In the genomic region with DNA sequence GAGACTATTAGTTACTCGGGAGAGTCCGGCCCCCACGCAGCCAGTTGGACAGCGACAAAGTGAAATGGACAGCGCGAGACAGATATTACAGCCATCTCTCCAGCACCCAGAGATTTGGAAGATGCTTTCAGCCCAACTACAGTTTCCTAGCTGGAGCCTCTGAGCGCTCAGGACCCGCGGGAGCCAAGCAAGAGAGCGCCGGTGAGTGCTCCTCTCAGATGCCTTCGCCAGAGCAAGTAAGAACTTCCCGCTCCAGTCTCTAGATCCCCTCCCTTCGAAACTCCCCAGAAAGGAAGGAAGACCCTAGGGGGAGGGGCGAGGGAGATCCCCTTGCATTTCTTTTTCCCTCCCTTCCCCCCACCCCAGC, we compare ENCODE assay signal across 10 mouse cellular contexts. TPM values are rescaled to one million over a fixed set of nuclear protein-coding genes. Genes with fewer than 3 reads are reported as not detected.
A peak's percentile ranks its signal among the peaks of the same experiment; 100 is the strongest.
DNase-seq lines count a peak whose midpoint lies in the region; ATAC-seq and TF ChIP-seq lines count a peak whose summit lies in the region.
"Had no signal": no experiment of that assay in that cellular context is flagged by ENCODE, and none has a peak within 500 bp of the region (broad histone marks: within the 10 kb centered on the region; RNA-seq: fewer than 3 reads in every experiment).

No protein-coding gene starts in this region.

- peak overlapping the region; percentile 6 for H3K4me3 ChIP-seq in cerebellum, adult 2 months (replicated peaks; ENCODE audit: insufficient read depth, low read depth, low read length)

- TF ChIP-seq CTCF in cerebellum, adult 2 months (IDR thresholded peaks at IDR 0.05; ENCODE audit: borderline replicate concordance, insufficient read depth, low read depth, low read length) = no peak

- H3K27me3 ChIP-seq in cerebellum, adult 2 months (ENCODE audit: control insufficient read depth, insufficient read depth, low read length) = peaks cover 3% of the 10 kb centered on the region; the same call in 1 of the 2 replicates

- H3K27ac ChIP-seq in cerebellum, adult 2 months (ENCODE audit: insufficient read depth, low read length) = no peak overlapping the region
- H3K27ac ChIP-seq: liver, embryonic 14.5 days had no signal

- WGBS in cerebellum, adult 2 months = under 1% methylated on average over 15 of the region's 15 CpGs

- no peak for DNase-seq in cerebellum, adult 2 months
- peak; percentile 12 for DNase-seq in right cerebral cortex, adult 18-20 months
- no peak for DNase-seq in right cerebral cortex, postnatal 25 days
- DNase-seq in layer of hippocampus, postnatal 14 days (ENCODE audit: low spot score in 2 of 2) = peak; percentile 35 to 36
- peak; percentile 40 for DNase-seq in testis, postnatal 10 days (ENCODE audit: low spot score)
- no peak for DNase-seq in thymus, adult 18-20 months
- no peak for DNase-seq in gastrocnemius, adult 8-10 months (ENCODE audit: low spot score in 2 of 2)

- TF ChIP-seq POLR2A in cerebellum, adult 2 months (IDR thresholded peaks at IDR 0.05; ENCODE audit: borderline replicate concordance, insufficient read depth, low read length) = no peak

- no peak for ATAC-seq in cerebellum, adult (ENCODE audit: insufficient number of reproducible peaks, low FRiP score, low TSS enrichment)

- 0 out of 2 replicates have a peak, but pooled peaks cover 2% of the 10 kb centered on the region for H3K4me1 ChIP-seq in cerebellum, adult 2 months (ENCODE audit: control insufficient read depth, insufficient read depth, low read length)

RNA-seq across cellular contexts. Expression of gene Htr1a, which starts 0.4 kb away (rescaled TPM):
- 2.7 and 3.9 TPM in 2 replicates for polyA plus RNA-seq in cerebellum, adult 2 months (2012; rRNA removed)
- 10 to 100 TPM; 21.6 to 24.0 TPM for total RNA-seq in layer of hippocampus, postnatal 14 days (2021)
- not detected for total RNA-seq in gastrocnemius, adult 8-10 months (2022)
- polyA plus RNA-seq: heart, embryonic 16.5 days; liver, embryonic 14.5 days had no signal

Comparison
In these comparisons a context has a peak if more than half of its experiments do, and no peak if none do; other contexts are left out.
1. DNase-seq: peak in right cerebral cortex, adult 18-20 months (single experiment), layer of hippocampus, postnatal 14 days (2 of 2) and testis, postnatal 10 days (single experiment); none in cerebellum, adult 2 months (0 of 2), right cerebral cortex, postnatal 25 days (single experiment), thymus, adult 18-20 months (0 of 2) and gastrocnemius, adult 8-10 months (0 of 2).
2. RNA of gene Htr1a, which starts 0.4 kb away (total RNA-seq): 21.6 to 24.0 TPM in layer of hippocampus, postnatal 14 days; not detected in gastrocnemius, adult 8-10 months; every median in the first group is over 10 times any median in the second.